In the genomic region with DNA sequence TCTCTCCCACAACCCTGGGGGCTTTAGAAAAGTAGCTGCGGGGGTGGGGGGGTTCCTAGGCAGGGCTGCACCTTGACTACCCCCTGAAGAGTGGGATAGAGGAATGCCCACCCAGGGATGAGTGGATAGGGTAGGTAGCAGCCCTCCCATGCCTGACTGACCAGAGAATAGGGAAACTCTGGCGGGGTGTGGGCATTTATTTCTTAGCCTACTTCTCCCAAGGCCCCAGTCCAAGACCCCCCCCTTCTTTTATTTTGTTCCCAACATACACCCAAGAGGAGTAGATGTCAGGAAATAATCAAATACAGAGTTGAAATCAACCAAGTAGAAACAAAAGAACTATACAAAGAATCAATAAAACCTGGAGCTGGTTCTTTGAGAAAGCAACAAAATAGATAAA, we compare ENCODE assay signal across 29 mouse cellular contexts. TPM values are rescaled to one million over a fixed set of nuclear protein-coding genes. Genes with fewer than 3 reads are reported as not detected.
A peak's percentile ranks its signal among the peaks of the same experiment; 100 is the strongest.
DNase-seq lines count a peak whose midpoint lies in the region; ATAC-seq and TF ChIP-seq lines count a peak whose summit lies in the region.
"Not testable (repeated sequence)": the region's sequence is repeated elsewhere in the genome, so short reads cannot be mapped to it uniquely, and the experiment has no call there.
"Had no signal": no experiment of that assay in that cellular context is flagged by ENCODE, and none has a peak within 500 bp of the region (broad histone marks: within the 10 kb centered on the region; RNA-seq: fewer than 3 reads in every experiment).

No protein-coding gene starts in this region.

- not testable (repeated sequence) for H3K4me3 ChIP-seq in embryonic facial prominence, embryonic 13.5 days; gastrocnemius, adult 2 months; heart, embryonic 15.5 days; intestine, postnatal 0 days (ENCODE audit: low read depth, low read length); limb, embryonic 13.5 days; midbrain, postnatal 0 days (ENCODE audit: low read depth, low read length)

- intact Hi-C loops in gastrocnemius, adult 2 months (cut with DNase I) = not testable (repeated sequence)

- H3K9me3 ChIP-seq in embryonic facial prominence, embryonic 13.5 days = peaks cover 15% of the 10 kb centered on the region
- H3K9me3 ChIP-seq in heart, embryonic 15.5 days (replicated peaks) = peaks cover 11% of the 10 kb centered on the region
- not testable (repeated sequence) for H3K9me3 ChIP-seq in intestine, postnatal 0 days (ENCODE audit: control insufficient read depth); limb, embryonic 13.5 days; midbrain, postnatal 0 days (ENCODE audit: low read length)

- 62% methylated on average over 2 of the region's 2 CpGs for WGBS in embryonic facial prominence, embryonic 13.5 days
- WGBS in heart, embryonic 15.5 days = 54% methylated on average over 2 of the region's 2 CpGs
- WGBS in intestine, postnatal 0 days = 66% methylated on average over 2 of the region's 2 CpGs
- WGBS in limb, embryonic 13.5 days = 74% methylated on average over 2 of the region's 2 CpGs
- 61% methylated on average over 2 of the region's 2 CpGs for WGBS in midbrain, postnatal 0 days

- peak; percentile 13 for DNase-seq in gastrocnemius, adult 2 months
- peak; percentile 3 for DNase-seq in lung, postnatal 10 days
- DNase-seq in midbrain, postnatal 0 days (ENCODE audit: low spot score) = not testable (repeated sequence)
- DNase-seq in testis, postnatal 10 days (ENCODE audit: low spot score) = peak; percentile 42

- H3K36me3 ChIP-seq in embryonic facial prominence, embryonic 13.5 days; heart, embryonic 15.5 days; intestine, postnatal 0 days (ENCODE audit: control insufficient read depth, insufficient read depth); limb, embryonic 13.5 days; midbrain, postnatal 0 days (ENCODE audit: insufficient read depth, low read length): not testable (repeated sequence)

- H3K27me3 ChIP-seq in embryonic facial prominence, embryonic 13.5 days; heart, embryonic 15.5 days; intestine, postnatal 0 days (replicated peaks; ENCODE audit: control insufficient read depth, insufficient read depth, low read length); limb, embryonic 13.5 days; midbrain, postnatal 0 days (ENCODE audit: insufficient read depth, low read length): not testable (repeated sequence)

- not testable (repeated sequence) for H3K4me2 ChIP-seq in embryonic facial prominence, embryonic 13.5 days; heart, embryonic 15.5 days; intestine, postnatal 0 days (replicated peaks; ENCODE audit: low read depth); limb, embryonic 13.5 days (replicated peaks); midbrain, postnatal 0 days (ENCODE audit: low read depth, low read length, poor library complexity, severe bottlenecking)

- H3K27ac ChIP-seq in embryonic facial prominence, embryonic 13.5 days; gastrocnemius, adult 2 months; heart, embryonic 15.5 days; intestine, postnatal 0 days (ENCODE audit: low read depth, low read length); limb, embryonic 13.5 days; midbrain, postnatal 0 days (ENCODE audit: low read depth, low read length): not testable (repeated sequence)

- not testable (repeated sequence) for H3K9ac ChIP-seq in embryonic facial prominence, embryonic 13.5 days; heart, embryonic 15.5 days; intestine, postnatal 0 days (ENCODE audit: low read depth, low read length); limb, embryonic 13.5 days; midbrain, postnatal 0 days (replicated peaks; ENCODE audit: low read length, poor library complexity, severe bottlenecking)

- TF ChIP-seq CTCF in gastrocnemius, adult 2 months (IDR thresholded peaks at IDR 0.05); intestine, postnatal 0 days (IDR thresholded peaks at IDR 0.05; ENCODE audit: low read depth); midbrain, postnatal 0 days (IDR thresholded peaks at IDR 0.05): not testable (repeated sequence)

- not testable (repeated sequence) for H3K4me1 ChIP-seq in embryonic facial prominence, embryonic 13.5 days; heart, embryonic 15.5 days (replicated peaks); intestine, postnatal 0 days (replicated peaks; ENCODE audit: control insufficient read depth, insufficient read depth, low read length); limb, embryonic 13.5 days; midbrain, postnatal 0 days (ENCODE audit: insufficient read depth, low read length)

- ATAC-seq in embryonic facial prominence, embryonic 13.5 days (ENCODE audit: insufficient number of reproducible peaks, insufficient read depth, low FRiP score, low TSS enrichment, low read depth) = peak; percentile 87; the same call in 1 of the 2 replicates
- peak; percentile 64; the same call in 1 of the 2 replicates for ATAC-seq in heart, embryonic 15.5 days (replicated peaks; ENCODE audit: insufficient number of reproducible peaks, insufficient read depth, low FRiP score, low read depth)
- ATAC-seq in intestine, postnatal 0 days = peak; percentile 53; the same call in 1 of the 2 replicates
- ATAC-seq in limb, embryonic 13.5 days (ENCODE audit: low FRiP score, low read depth) = peak; percentile 48; the same call in 1 of the 2 replicates
- ATAC-seq in midbrain, postnatal 0 days (ENCODE audit: low FRiP score) = peak; percentile 82

RNA-seq across cellular contexts. Expression of a gene that starts 18.8 kb away (rescaled TPM):
- not detected in 2 replicates for polyA plus RNA-seq in embryonic facial prominence, embryonic 13.5 days (2015; fragmentation: Nextera tagmentation; extraction: Ambion mirVana)
- not detected for total RNA-seq in gastrocnemius, adult 2 months (2021)
- polyA plus RNA-seq in heart, embryonic 15.5 days (2015; fragmentation: Nextera tagmentation; extraction: Ambion mirVana) = 0.19 TPM in 1 of 2 replicates, not detected in the other
- not detected in 2 replicates for polyA plus RNA-seq in intestine, postnatal 0 days (2015; fragmentation: Nextera tagmentation; extraction: Ambion mirVana)
- not detected in 2 replicates for polyA plus RNA-seq in limb, embryonic 13.5 days (2015; fragmentation: Nextera tagmentation; extraction: Ambion mirVana)
- total RNA-seq in midbrain, postnatal 0 days (2014; rRNA removed) = not detected in 2 replicates
- polyA plus RNA-seq in midbrain, postnatal 0 days (2015; fragmentation: Nextera tagmentation; extraction: Ambion mirVana) = not detected in 2 replicates
- total RNA-seq: adrenal gland, adult 18-20 months; adrenal gland, postnatal 25 days; gastrocnemius, adult 8-10 months; gastrocnemius, postnatal 4 days; heart, adult 2 months; heart, postnatal 4 days; layer of hippocampus, adult 18-20 months; layer of hippocampus, postnatal 10 days; left cerebral cortex, adult 18-20 months; left cerebral cortex, postnatal 14 days; megakaryocyte progenitor cell, adult 5-6 weeks had no signal
- polyA plus RNA-seq: CD4-positive, CD25-positive, alpha-beta regulatory T cell, adult 4 months; forebrain, embryonic 15.5 days; heart, adult 2 months; heart, postnatal 0 days; hindbrain, embryonic 15.5 days; inflammation-experienced regulatory T-cells, adult 6 months; limb, embryonic 12.5 days; liver, embryonic 12.5 days; midbrain, embryonic 10.5 days; spleen, adult 2 months; thymus, postnatal 0 days had no signal

RNA-seq across cellular contexts. Expression of a gene that starts 19.2 kb away (rescaled TPM):
- not detected in 2 replicates for polyA plus RNA-seq in embryonic facial prominence, embryonic 13.5 days (2015; fragmentation: Nextera tagmentation; extraction: Ambion mirVana)
- not detected for total RNA-seq in gastrocnemius, adult 2 months (2021)
- polyA plus RNA-seq in heart, embryonic 15.5 days (2015; fragmentation: Nextera tagmentation; extraction: Ambion mirVana) = not detected in 2 replicates
- not detected in 2 replicates for polyA plus RNA-seq in intestine, postnatal 0 days (2015; fragmentation: Nextera tagmentation; extraction: Ambion mirVana)
- polyA plus RNA-seq in limb, embryonic 13.5 days (2015; fragmentation: Nextera tagmentation; extraction: Ambion mirVana) = not detected in 2 replicates
- total RNA-seq in midbrain, postnatal 0 days (2014; rRNA removed) = not detected in 2 replicates
- polyA plus RNA-seq in midbrain, postnatal 0 days (2015; fragmentation: Nextera tagmentation; extraction: Ambion mirVana) = not detected in 2 replicates
- total RNA-seq: adrenal gland, adult 18-20 months; adrenal gland, postnatal 25 days; gastrocnemius, adult 8-10 months; gastrocnemius, postnatal 4 days; heart, adult 2 months; heart, postnatal 4 days; layer of hippocampus, adult 18-20 months; layer of hippocampus, postnatal 10 days; left cerebral cortex, adult 18-20 months; left cerebral cortex, postnatal 14 days; megakaryocyte progenitor cell, adult 5-6 weeks had no signal
- polyA plus RNA-seq: CD4-positive, CD25-positive, alpha-beta regulatory T cell, adult 4 months; forebrain, embryonic 15.5 days; heart, adult 2 months; heart, postnatal 0 days; hindbrain, embryonic 15.5 days; inflammation-experienced regulatory T-cells, adult 6 months; limb, embryonic 12.5 days; liver, embryonic 12.5 days; midbrain, embryonic 10.5 days; spleen, adult 2 months; thymus, postnatal 0 days had no signal
